11 mouse cellular contexts compared by ENCODE assay signal in the genomic region with DNA sequence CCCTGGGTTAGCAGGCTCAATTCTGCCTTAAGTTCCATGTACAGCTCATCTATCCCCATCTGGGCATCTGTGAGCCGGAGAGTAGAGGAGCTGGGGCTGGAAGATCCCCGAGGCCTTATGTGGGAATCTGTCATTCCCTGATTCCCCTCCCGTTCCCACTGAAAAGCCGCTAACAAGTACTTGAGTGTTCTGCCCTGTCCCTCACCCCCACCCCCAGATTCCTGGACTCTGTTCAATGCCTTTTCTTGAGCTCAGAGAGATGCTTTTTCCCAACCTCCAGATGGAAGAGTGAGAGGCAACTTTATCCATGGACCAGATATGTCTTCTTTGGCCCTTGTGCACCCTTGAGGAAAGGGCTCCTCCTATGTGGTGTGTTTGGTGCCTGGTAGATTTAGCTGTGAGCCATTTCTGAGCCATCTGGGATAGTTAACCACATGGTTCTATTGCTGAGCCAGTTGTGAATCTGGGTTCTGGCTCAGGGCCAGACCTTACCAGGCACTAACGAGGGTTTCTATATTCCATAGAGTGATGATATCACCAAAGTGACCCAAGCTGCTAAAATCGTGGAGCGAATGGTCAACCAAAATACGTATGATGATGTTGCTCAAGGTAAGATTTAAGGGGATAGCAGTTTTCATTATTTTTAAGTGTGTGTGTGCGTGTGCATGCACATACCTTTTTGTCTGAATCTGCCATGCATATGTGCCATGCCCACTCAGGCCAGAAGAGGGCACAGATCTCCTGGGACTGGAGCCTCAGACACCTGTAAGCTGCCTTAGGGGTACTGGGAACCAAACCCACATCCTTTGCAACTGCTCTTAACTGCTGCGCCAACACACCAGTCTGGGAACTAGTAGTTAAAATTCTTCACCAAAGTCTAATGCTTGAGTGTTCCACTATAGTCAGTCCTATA. TPM values are rescaled to one million over a fixed set of nuclear protein-coding genes. Genes with fewer than 3 reads are reported as not detected.
A peak's percentile ranks its signal among the peaks of the same experiment; 100 is the strongest.
DNase-seq lines count a peak whose midpoint lies in the region; TF ChIP-seq lines count a peak whose summit lies in the region.
"Had no signal": no experiment of that assay in that cellular context is flagged by ENCODE, and none has a peak within 500 bp of the region (broad histone marks: within the 10 kb centered on the region; RNA-seq: fewer than 3 reads in every experiment).

No protein-coding gene starts in this region.

- intact Hi-C loops in left cerebral cortex, adult 2 months (cut with DNase I), result loop anchor here (5.0 kb wide), 1 partner anchor 97 kb away; no protein-coding TSS in a partner anchor
- intact Hi-C loops in left cerebral cortex, postnatal 10 days (cut with DNase I), result loop anchor here (5.0 kb wide), 3 partner anchors 43 to 97 kb away; a partner anchor contains a TSS

- H3K9ac ChIP-seq in ES-Bruce4 (ENCODE audit: low read depth, poor library complexity, severe bottlenecking), result no peak overlapping the region
- H3K9ac ChIP-seq: limb, embryonic 12.5 days had no signal

- no peak overlapping the region for H3K27ac ChIP-seq in left cerebral cortex, adult 2 months
- no peak overlapping the region for H3K27ac ChIP-seq in ES-Bruce4 (ENCODE audit: insufficient read depth, low read length)
- H3K27ac ChIP-seq: limb, embryonic 12.5 days had no signal

- H3K27me3 ChIP-seq in ES-Bruce4 (ENCODE audit: control insufficient read depth, insufficient read depth, low read length, poor library complexity, severe bottlenecking), result no peaks in the 10 kb centered on the region

- no peaks in the 10 kb centered on the region for H3K4me1 ChIP-seq in ES-Bruce4 (ENCODE audit: control insufficient read depth, insufficient read depth, low read length)
- H3K4me1 ChIP-seq: limb, embryonic 12.5 days had no signal

- no peak for TF ChIP-seq POLR2A in ES-Bruce4 (IDR thresholded peaks at IDR 0.05; ENCODE audit: insufficient read depth, low read length)

- TF ChIP-seq EP300 in ES-Bruce4 (IDR thresholded peaks at IDR 0.05; ENCODE audit: insufficient read depth, low read depth, low read length), result no peak

- no peaks in the 10 kb centered on the region for H3K36me3 ChIP-seq in ES-Bruce4 (ENCODE audit: control insufficient read depth, insufficient read depth, low read length, poor library complexity, severe bottlenecking)
- H3K36me3 ChIP-seq: limb, embryonic 12.5 days had no signal

- DNase-seq in cerebellum, adult 9-11 months, result peak; percentile 16
- DNase-seq in cerebellum, postnatal 4 days (ENCODE audit: low spot score in 2 of 2), result no peak
- no peak for DNase-seq in left cerebral cortex, adult 2 months (ENCODE audit: extremely low spot score in 1 of 2, low spot score in 2 of 2)
- no peak for DNase-seq in left cerebral cortex, postnatal 10 days (ENCODE audit: extremely low spot score in 1 of 2, low spot score in 2 of 2)
- DNase-seq in naive thymus-derived CD4-positive, alpha-beta T cell, adult 2 months (ENCODE audit: low read depth), result peak; percentile 19
- no peak for DNase-seq in adipocyte (ENCODE audit: low spot score)
- no peak for DNase-seq in right cerebral cortex, postnatal 36 days (ENCODE audit: low spot score in 2 of 2)
- DNase-seq: adrenal gland, postnatal 10 days; embryo, embryonic 11 days had no signal

- no peak overlapping the region for H3K4me3 ChIP-seq in left cerebral cortex, adult 2 months
- no peak overlapping the region for H3K4me3 ChIP-seq in ES-Bruce4 (ENCODE audit: low read depth, low read length)
- H3K4me3 ChIP-seq: limb, embryonic 12.5 days had no signal

- peak; percentile 27 for TF ChIP-seq CTCF in left cerebral cortex, adult 2 months (IDR thresholded peaks at IDR 0.05)
- peak; percentile 40 for TF ChIP-seq CTCF in ES-Bruce4 (IDR thresholded peaks at IDR 0.05; ENCODE audit: low read depth, low read length)

- H3K9me3 ChIP-seq in ES-Bruce4 (replicated peaks; ENCODE audit: control insufficient read depth, insufficient read depth, low read length, poor library complexity, severe bottlenecking), result no peaks in the 10 kb centered on the region
- H3K9me3 ChIP-seq: limb, embryonic 12.5 days had no signal

RNA-seq across cellular contexts. Expression of a gene that starts 30.2 kb away (rescaled TPM):
- total RNA-seq in left cerebral cortex, adult 2 months (2021), result 10 to 100 TPM; 58.0 to 63.3 TPM
- 10 to 100 TPM; 61.8 to 62.2 TPM for total RNA-seq in left cerebral cortex, postnatal 10 days (2021)
- 5.3 and 5.4 TPM in 2 replicates for polyA plus RNA-seq in ES-Bruce4 (2011; ENCODE audit: insufficient read depth, insufficient read length, low read depth, missing spikeins)

RNA-seq across cellular contexts. Expression of a gene that starts 40.4 kb away (rescaled TPM):
- 1 to 10 TPM; 6.4 to 7.5 TPM for total RNA-seq in left cerebral cortex, adult 2 months (2021)
- total RNA-seq in left cerebral cortex, postnatal 10 days (2021), result 1 to 10 TPM; 4.2 to 5.4 TPM
- polyA plus RNA-seq in ES-Bruce4 (2011; ENCODE audit: insufficient read depth, insufficient read length, low read depth, missing spikeins), result 4.3 and 7.3 TPM in 2 replicates

RNA-seq across cellular contexts. Expression of a gene that starts 40.6 kb away (rescaled TPM):
- total RNA-seq in left cerebral cortex, adult 2 months (2021), result 100 to 1,000 TPM; 195 to 209 TPM
- total RNA-seq in left cerebral cortex, postnatal 10 days (2021), result 100 to 1,000 TPM; 199 to 201 TPM
- 3.8 and 4.3 TPM in 2 replicates for polyA plus RNA-seq in ES-Bruce4 (2011; ENCODE audit: insufficient read depth, insufficient read length, low read depth, missing spikeins)

Comparison
In these comparisons a context has a peak if more than half of its experiments do, and no peak if none do; other contexts are left out.
1. DNase-seq: peak in cerebellum, adult 9-11 months (single experiment) and naive thymus-derived CD4-positive, alpha-beta T cell, adult 2 months (single experiment); none in cerebellum, postnatal 4 days (0 of 2), left cerebral cortex, adult 2 months (0 of 2), left cerebral cortex, postnatal 10 days (0 of 2), adipocyte (single experiment) and right cerebral cortex, postnatal 36 days (0 of 2).